Mouse (Mus musculus) layer of hippocampus, postnatal 36 days (tissue): ENCODE data around the gene Thbd. TPM values are rescaled to one million over a fixed set of nuclear protein-coding genes. Genes with fewer than 3 reads are reported as not detected.

Experiments used
- DNase-seq, 2 experiments: peaks; one replicate each; pipeline ENCODE4 v3.0.0; 2022
- total RNA-seq, 2 experiments: library from RNA; stranded (reverse); gene quantifications; 2 replicates each; pipeline ENCODE4 v1.2.3; 2021

The Thbd gene
- total RNA-seq, 2 experiments from 2014 or later = 5.5 to 7.6 TPM

GRCm38 (mm10) chr2:148381076-148381475 is 26.9 kb downstream of the Thbd start:
- no peak for DNase-seq

- DNase-seq = no peak
These were observed 28.0 kb downstream of the Thbd start for GRCm38 (mm10) chr2:148379899-148380413.

- DNase-seq = no peak
These were observed 29.1 kb downstream of the Thbd start for GRCm38 (mm10) chr2:148378817-148379342.

- DNase-seq = no peak
These were observed 32.5 kb downstream of the Thbd start for GRCm38 (mm10) chr2:148375326-148376150.

- DNase-seq = no peak
These were observed 34.4 kb downstream of the Thbd start for GRCm38 (mm10) chr2:148373602-148374071.

GRCm38 (mm10) chr2:148371743-148372630 is 36.0 kb downstream of the Thbd start:
- DNase-seq = no peak

- DNase-seq = no peak
These were observed 42.8 kb downstream of the Thbd start for GRCm38 (mm10) chr2:148365227-148365626.

- DNase-seq = peak; percentile 42 to 43
These were observed 43.5 kb downstream of the Thbd start for GRCm38 (mm10) chr2:148364536-148364935.

- DNase-seq = no peak
These were observed 50.8 kb downstream of the Thbd start for GRCm38 (mm10) chr2:148357145-148357544.

Other genes with a start within 250 kb of the Thbd start
- gene Sstr4, start 12.8 kb downstream of the Thbd start, total RNA-seq = 10 to 100 TPM; 76.1 to 81.3 TPM
- gene Cd93, start 35.4 kb upstream of the Thbd start, total RNA-seq = 1 to 10 TPM; 5.0 to 6.2 TPM